Mouse (Mus musculus) heart, embryonic 16.5 days (tissue): ENCODE data around the gene Pik3r6. TPM values are rescaled to one million over a fixed set of nuclear protein-coding genes. Genes with fewer than 3 reads are reported as not detected.

Source experiments
- ATAC-seq: fragments of 200-750 bp; cut with Nextera tagmentation; replicated peaks from 2 replicates; pipeline ENCODE4 v1.8.0; 2017; ENCODE audit warnings: moderate number of reproducible peaks; ENCODE audit not compliant: insufficient read depth, low FRiP score; ENCODE audit errors: extremely low read depth
- H3K27ac ChIP-seq: fragments of 300-500 bp; sonication (generic); 2 replicates; pipeline ENCODE4 v1.5.1; 2014; ENCODE audit warnings: mild to moderate bottlenecking, low read length, control low read depth, moderate library complexity
- H3K27me3 ChIP-seq: fragments of 300-500 bp; sonication (generic); 2 replicates; pipeline ENCODE4 v1.6.1; 2014; ENCODE audit warnings: low read length, mixed read lengths; ENCODE audit not compliant: control insufficient read depth, insufficient read depth
- H3K36me3 ChIP-seq: fragments of 300-500 bp; sonication (generic); 2 replicates; pipeline ENCODE4 v1.6.1; 2014; ENCODE audit not compliant: control insufficient read depth, insufficient read depth
- H3K4me1 ChIP-seq: fragments of 300-500 bp; sonication (generic); 2 replicates; pipeline ENCODE4 v1.6.1; 2014; ENCODE audit warnings: low read length, mixed read lengths; ENCODE audit not compliant: control insufficient read depth, insufficient read depth
- H3K4me2 ChIP-seq: fragments of 300-500 bp; sonication (generic); 2 replicates; pipeline ENCODE4 v1.6.1; 2014; ENCODE audit warnings: low read depth, mild to moderate bottlenecking, control low read depth, low read length
- H3K4me3 ChIP-seq: fragments of 300-500 bp; sonication (generic); 2 replicates; pipeline ENCODE4 v1.5.1; 2014; ENCODE audit warnings: mild to moderate bottlenecking, control low read depth, low read length
- H3K9ac ChIP-seq: fragments of 300-500 bp; sonication (generic); 2 replicates; pipeline ENCODE4 v1.6.1; 2014; ENCODE audit warnings: low read length, control low read depth
- H3K9me3 ChIP-seq: fragments of 300-500 bp; sonication (generic); replicated peaks from 2 replicates; pipeline ENCODE4 v1.6.1; 2016; ENCODE audit warnings: low read length; ENCODE audit not compliant: control insufficient read depth
- WGBS: fragments of 180-500 bp; shearing (Covaris S2); extraction: QIAGEN DNeasy Blood & Tissue Kit; methylation state at CpG from one replicate; pipeline ENCODE4 v1.1.7; 2014; 5-methylcytosine and 5-hydroxymethylcytosine counted together
- polyA plus RNA-seq: library from polyadenylated mRNA; unstranded; fragments of >200 nt; fragmentation: Nextera tagmentation; extraction: Ambion mirVana; gene quantifications from 2 replicates; pipeline ENCODE4 v1.2.1, GENCODE M21; 2015

Pik3r6 gene
- polyA plus RNA-seq, 1 experiment from 2014 or later: 5.6 TPM

DNA sequence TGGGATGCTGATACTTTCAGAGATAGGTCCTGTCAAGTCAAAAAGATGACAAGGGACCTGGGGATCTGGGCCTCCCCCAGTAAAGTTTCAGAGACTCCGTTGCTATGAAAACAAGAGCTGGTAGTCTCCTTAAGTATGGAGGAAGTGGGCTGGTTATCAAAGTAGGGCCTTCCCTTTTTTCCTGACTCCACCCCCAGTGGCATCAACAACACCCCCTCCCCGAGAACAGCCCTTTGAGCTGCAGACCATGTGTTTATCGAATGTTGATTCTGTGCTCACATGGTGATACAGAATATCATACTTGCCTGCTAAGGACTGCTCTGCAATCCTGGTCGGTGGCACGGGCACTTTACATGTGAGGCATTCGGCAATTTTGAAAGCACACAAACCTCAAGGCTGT is 19.6 kb upstream of the Pik3r6 start:
- no peaks in the 10 kb centered on the region for H3K27me3 ChIP-seq
- no peak overlapping the region for H3K4me2 ChIP-seq
- H3K36me3 ChIP-seq: no peaks in the 10 kb centered on the region
- H3K9ac ChIP-seq: no peak overlapping the region
- H3K27ac ChIP-seq: no peak overlapping the region
- H3K9me3 ChIP-seq: no peaks in the 10 kb centered on the region; the same call in 1 of the 2 replicates
- no peak overlapping the region for H3K4me3 ChIP-seq
- ATAC-seq: no peak
- WGBS: 53% methylated on average over 6 of the region's 6 CpGs
- peaks cover 25% of the 10 kb centered on the region for H3K4me1 ChIP-seq

GRCm38 (mm10) chr11:68484431-68484830 is 18.4 kb upstream of the Pik3r6 start:
- Histone ChIP-seq H3K4me2 (no peak overlapping the region), H3K9ac (no peak overlapping the region), H3K4me3 (no peak overlapping the region), H3K27ac (peak overlapping the region; percentile 18; the same call in 1 of the 2 replicates), H3K9me3 (no peaks in the 10 kb centered on the region; the same call in 1 of the 2 replicates), H3K36me3 (no peaks in the 10 kb centered on the region), H3K4me1 (peaks cover 18% of the 10 kb centered on the region), H3K27me3 (no peaks in the 10 kb centered on the region)
- no peak for ATAC-seq
- 53% methylated on average over 3 of the region's 3 CpGs for WGBS

DNA sequence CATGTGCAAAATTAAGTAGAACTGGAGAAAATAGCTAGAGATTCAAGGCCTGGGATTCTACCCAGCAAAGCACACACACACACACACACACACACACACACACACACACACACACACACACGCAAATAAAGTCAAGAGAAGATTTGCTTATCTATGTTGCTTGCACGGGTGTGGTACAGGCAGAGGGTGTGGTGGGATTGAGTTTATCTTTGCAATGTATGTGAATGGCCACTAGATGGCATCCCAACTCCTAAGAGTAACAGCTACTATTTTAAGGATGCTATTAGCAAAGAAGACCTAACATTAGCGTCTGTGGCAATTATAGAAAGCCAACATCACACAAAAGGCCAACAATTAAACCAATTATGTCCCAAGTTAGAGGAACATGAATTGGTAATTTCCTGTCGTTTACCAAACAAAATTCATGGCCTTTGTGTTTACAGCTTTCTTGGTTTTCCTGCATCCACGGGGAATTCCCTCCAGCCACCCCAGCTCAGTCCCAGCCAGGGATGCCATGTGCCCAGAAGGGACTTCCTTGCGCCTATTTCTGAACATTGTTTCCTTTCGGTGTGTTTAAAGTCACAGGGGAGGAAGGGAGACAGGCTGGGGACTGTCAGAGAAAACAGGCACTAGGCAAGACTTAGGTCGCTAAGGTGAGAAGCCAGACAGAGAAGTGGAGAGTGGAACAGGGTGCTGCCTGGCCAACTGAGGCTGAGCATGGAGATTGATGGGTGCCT is 17.4 kb upstream of the Pik3r6 start:
- no peaks in the 10 kb centered on the region for H3K27me3 ChIP-seq

GRCm38 (mm10) chr11:68486093-68486492 is 16.7 kb upstream of the Pik3r6 start:
- 89% methylated on average over 3 of the region's 3 CpGs for WGBS
- H3K27ac ChIP-seq: no peak overlapping the region
- H3K4me1 ChIP-seq: peaks cover 18% of the 10 kb centered on the region
- H3K9ac ChIP-seq: no peak overlapping the region
- H3K27me3 ChIP-seq: no peaks in the 10 kb centered on the region
- no peaks in the 10 kb centered on the region for H3K9me3 ChIP-seq
- H3K4me3 ChIP-seq: no peak overlapping the region
- H3K36me3 ChIP-seq: no peaks in the 10 kb centered on the region
- no peak overlapping the region for H3K4me2 ChIP-seq
- no peak for ATAC-seq

More for the DNA sequence above, 17.4 kb upstream of the Pik3r6 start:
- H3K36me3 ChIP-seq: no peaks in the 10 kb centered on the region
- peak overlapping the region; percentile 11; the same call in 1 of the 2 replicates for H3K9ac ChIP-seq
- H3K4me3 ChIP-seq: no peak overlapping the region
- 23% methylated on average over 8 of the region's 8 CpGs for WGBS
- H3K27ac ChIP-seq: no peak overlapping the region
- ATAC-seq: peak; percentile 64; the same call in 1 of the 2 replicates
- H3K4me1 ChIP-seq: peaks cover 18% of the 10 kb centered on the region
- no peak overlapping the region for H3K4me2 ChIP-seq
- H3K9me3 ChIP-seq: no peaks in the 10 kb centered on the region; the same call in 1 of the 2 replicates

DNA sequence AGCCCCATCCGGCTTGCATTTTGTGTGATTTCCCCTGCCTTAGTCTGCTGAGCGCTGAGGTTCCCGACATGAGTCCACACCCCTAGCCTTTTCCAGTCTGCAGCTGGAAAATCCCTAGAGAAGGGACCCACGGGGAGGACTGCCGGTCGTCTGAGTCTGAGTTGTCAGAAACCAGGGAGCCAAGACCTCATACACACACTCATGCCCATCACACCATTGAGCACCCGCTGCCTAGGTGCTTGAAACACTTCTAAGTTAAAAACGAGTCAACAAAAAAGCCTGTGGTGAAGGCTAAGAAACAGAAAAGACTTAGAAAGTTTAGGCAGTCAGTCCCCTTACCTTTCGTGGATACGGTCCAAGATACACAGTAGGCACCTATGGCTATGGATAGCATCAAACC is 15.1 kb upstream of the Pik3r6 start:
- 84% methylated on average over 10 of the region's 10 CpGs for WGBS
- no peak for ATAC-seq
- H3K27ac ChIP-seq: no peak overlapping the region

DNA sequence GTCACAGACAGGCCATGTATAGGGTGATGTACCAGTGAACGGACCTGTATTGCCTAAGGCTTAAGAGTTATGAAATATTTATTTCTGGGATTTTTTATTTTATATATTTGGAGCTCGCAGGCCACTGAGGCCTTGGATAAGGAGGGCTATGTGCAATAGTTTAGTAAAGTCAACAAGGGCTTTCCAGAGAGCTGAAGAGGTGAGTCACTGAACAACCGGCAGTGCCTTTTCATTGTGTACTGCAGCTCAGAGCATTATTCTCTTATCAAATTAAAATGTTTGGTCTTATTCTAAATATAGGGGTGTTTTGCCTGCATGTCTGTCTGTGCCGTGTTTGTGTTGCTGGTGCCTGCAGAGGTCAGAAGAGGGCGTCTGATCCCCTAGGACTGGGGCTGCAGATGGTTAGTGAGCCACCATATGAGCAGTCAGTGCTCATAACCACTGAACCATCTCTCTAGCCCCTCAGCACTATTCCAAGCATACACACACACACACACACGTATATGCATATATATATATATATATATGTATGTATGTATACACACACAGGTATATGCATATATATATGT is 14.5 kb upstream of the Pik3r6 start:
- 57% methylated on average over 6 of the region's 6 CpGs for WGBS
- Histone ChIP-seq H3K27me3 (no peaks in the 10 kb centered on the region), H3K4me3 (no peak overlapping the region), H3K4me2 (no peak overlapping the region), H3K27ac (no peak overlapping the region), H3K9me3 (no peaks in the 10 kb centered on the region), H3K9ac (no peak overlapping the region), H3K36me3 (no peaks in the 10 kb centered on the region), H3K4me1 (peaks cover 21% of the 10 kb centered on the region)
- ATAC-seq: no peak

More for the DNA sequence above, 15.1 kb upstream of the Pik3r6 start:
- Histone ChIP-seq H3K4me2 (no peak overlapping the region), H3K36me3 (no peaks in the 10 kb centered on the region), H3K4me3 (no peak overlapping the region), H3K9ac (no peak overlapping the region), H3K4me1 (peaks cover 18% of the 10 kb centered on the region), H3K9me3 (no peaks in the 10 kb centered on the region), H3K27me3 (no peaks in the 10 kb centered on the region)

- Histone ChIP-seq H3K9me3 (no peaks in the 10 kb centered on the region), H3K9ac (no peak overlapping the region), H3K36me3 (no peaks in the 10 kb centered on the region), H3K4me1 (peaks cover 25% of the 10 kb centered on the region), H3K4me2 (no peak overlapping the region), H3K27ac (no peak overlapping the region), H3K27me3 (no peaks in the 10 kb centered on the region), H3K4me3 (no peak overlapping the region)
- ATAC-seq: no peak
- 47% methylated on average over 2 of the region's 2 CpGs for WGBS
These were observed 13.6 kb upstream of the Pik3r6 start for GRCm38 (mm10) chr11:68489236-68489635.

GRCm38 (mm10) chr11:68492592-68492991 is 10.2 kb upstream of the Pik3r6 start:
- no peak for ATAC-seq
- Histone ChIP-seq H3K9ac (no peak overlapping the region), H3K9me3 (no peaks in the 10 kb centered on the region), H3K4me2 (no peak overlapping the region), H3K27me3 (no peaks in the 10 kb centered on the region), H3K4me1 (peaks cover 15% of the 10 kb centered on the region), H3K27ac (no peak overlapping the region), H3K4me3 (no peak overlapping the region), H3K36me3 (no peaks in the 10 kb centered on the region)
- WGBS: 93% methylated on average over 11 of the region's 11 CpGs

DNA sequence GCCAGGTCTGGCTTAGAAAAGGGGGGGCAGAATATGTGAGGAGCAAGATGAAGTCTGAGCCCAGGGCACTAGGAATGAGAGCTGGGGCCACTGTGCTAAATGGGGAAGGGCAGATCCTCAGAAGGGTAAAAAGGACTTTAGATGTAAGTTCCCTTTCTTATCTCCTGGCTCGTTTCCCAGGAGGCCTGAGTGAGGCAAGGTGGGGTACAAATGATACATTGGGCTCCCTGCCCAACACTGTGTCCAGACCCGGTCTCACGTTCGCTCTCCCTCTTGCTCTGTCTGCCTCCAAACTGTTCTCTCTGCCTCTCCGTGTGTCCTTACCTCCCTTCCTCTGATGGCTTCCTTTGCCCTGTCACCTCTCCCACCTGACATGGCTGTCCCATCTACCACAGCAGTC is 9.1 kb upstream of the Pik3r6 start:
- Histone ChIP-seq H3K4me3 (no peak overlapping the region), H3K9me3 (no peaks in the 10 kb centered on the region), H3K4me2 (no peak overlapping the region), H3K27ac (peak overlapping the region; percentile 71), H3K9ac (peak overlapping the region; percentile 27; the same call in 1 of the 2 replicates), H3K4me1 (peaks cover 9% of the 10 kb centered on the region), H3K36me3 (no peaks in the 10 kb centered on the region), H3K27me3 (no peaks in the 10 kb centered on the region)
- peak; percentile 79 for ATAC-seq
- 21% methylated on average over 5 of the region's 5 CpGs for WGBS
